Mouse (Mus musculus) C2C12 (cell line): ENCODE measurements around the gene Srprb.

Source experiments
- CEBPB ChIP-seq: IDR thresholded peaks from one replicate; pipeline ENCODE4 v1.6.1; 2011; ENCODE audit warnings: low read depth, mild to moderate bottlenecking, control low read depth, moderate library complexity
- CTCF ChIP-seq: IDR thresholded peaks from one replicate; pipeline ENCODE4 v1.5.1; 2011; ENCODE audit not compliant: control insufficient read depth, insufficient read depth, insufficient read length
- MAX ChIP-seq: IDR thresholded peaks from one replicate; pipeline ENCODE4 v1.6.1; 2011; ENCODE audit warnings: mild to moderate bottlenecking, control low read depth
- MYOD1 ChIP-seq: IDR thresholded peaks from one replicate; pipeline ENCODE4 v1.6.1; 2011; ENCODE audit warnings: low read depth; ENCODE audit not compliant: control insufficient read depth, insufficient read length
- MYOG ChIP-seq: IDR thresholded peaks from one replicate; pipeline ENCODE4 v1.6.1; 2011; ENCODE audit not compliant: control insufficient read depth, insufficient read length; ENCODE audit errors: extremely low read depth
- USF1 ChIP-seq: IDR thresholded peaks from one replicate; pipeline ENCODE4 v1.6.1; 2011; ENCODE audit warnings: low read depth, mild to moderate bottlenecking, control low read depth, moderate library complexity

GRCm38 (mm10) chr9:103140384-103140783 lies 61.6 kb downstream of the Srprb start:
- TF ChIP-seq MAX = no peak
- no peak for TF ChIP-seq CTCF
- TF ChIP-seq MYOD1 = no peak
- no peak for TF ChIP-seq CEBPB
- no peak for TF ChIP-seq MYOG
- TF ChIP-seq USF1 = no peak
